Mouse (Mus musculus) liver, embryonic 15.5 days (tissue): Measurements from ENCODE around the gene Coro6. TPM values are rescaled to one million over a fixed set of nuclear protein-coding genes. Genes with fewer than 3 reads are reported as not detected.

Source experiments
- ATAC-seq: fragments of 200-750 bp; cut with Nextera tagmentation; 2 replicates; pipeline ENCODE4 v1.8.0; 2017; ENCODE audit warnings: moderate number of reproducible peaks, mild to moderate bottlenecking, moderate library complexity; ENCODE audit not compliant: insufficient read depth
- H3K27ac ChIP-seq: fragments of 300-500 bp; sonication (generic); replicated peaks from 2 replicates; pipeline ENCODE4 v1.5.1; 2015; ENCODE audit warnings: mild to moderate bottlenecking, inconsistent platforms
- H3K27me3 ChIP-seq: fragments of 300-500 bp; sonication (generic); 2 replicates; pipeline ENCODE4 v1.6.1; 2015; ENCODE audit warnings: mild to moderate bottlenecking, inconsistent platforms
- H3K36me3 ChIP-seq: fragments of 300-500 bp; sonication (generic); replicated peaks from 2 replicates; pipeline ENCODE4 v1.6.1; 2015; ENCODE audit warnings: moderate library complexity, mild to moderate bottlenecking, inconsistent platforms
- H3K4me1 ChIP-seq: fragments of 300-500 bp; sonication (generic); replicated peaks from 2 replicates; pipeline ENCODE4 v1.6.1; 2015; ENCODE audit warnings: inconsistent platforms
- H3K4me2 ChIP-seq: fragments of 300-500 bp; sonication (generic); 2 replicates; pipeline ENCODE4 v1.6.1; 2015; ENCODE audit warnings: moderate library complexity, mild to moderate bottlenecking, inconsistent platforms
- H3K4me3 ChIP-seq: fragments of 300-500 bp; sonication (generic); replicated peaks from 2 replicates; pipeline ENCODE4 v1.5.1; 2015; ENCODE audit warnings: mild to moderate bottlenecking, inconsistent platforms
- H3K9ac ChIP-seq: fragments of 300-500 bp; sonication (generic); 2 replicates; pipeline ENCODE4 v1.6.1; 2015; ENCODE audit warnings: moderate library complexity, mild to moderate bottlenecking, inconsistent platforms
- H3K9me3 ChIP-seq: fragments of 300-500 bp; sonication (generic); replicated peaks from 2 replicates; pipeline ENCODE4 v1.6.1; 2016; ENCODE audit warnings: inconsistent platforms
- whole genome bisulfite sequencing: fragments of 180-500 bp; shearing (Covaris S2); methylation state at CpG from one replicate; pipeline ENCODE4 v1.1.7; 2015; ENCODE audit warnings: mixed read lengths; ENCODE audit not compliant: insufficient replicate concordance; 5-methylcytosine and 5-hydroxymethylcytosine counted together
- polyA plus RNA-seq: library from polyadenylated mRNA; unstranded; fragments of >200 nt; fragmentation: Nextera tagmentation; extraction: Ambion mirVana; gene quantifications from 2 replicates; pipeline ENCODE4 v1.2.1, GENCODE M21; 2015

Coro6 gene
- polyA plus RNA-seq, 1 experiment from 2014 or later, result 0.35 TPM

DNA sequence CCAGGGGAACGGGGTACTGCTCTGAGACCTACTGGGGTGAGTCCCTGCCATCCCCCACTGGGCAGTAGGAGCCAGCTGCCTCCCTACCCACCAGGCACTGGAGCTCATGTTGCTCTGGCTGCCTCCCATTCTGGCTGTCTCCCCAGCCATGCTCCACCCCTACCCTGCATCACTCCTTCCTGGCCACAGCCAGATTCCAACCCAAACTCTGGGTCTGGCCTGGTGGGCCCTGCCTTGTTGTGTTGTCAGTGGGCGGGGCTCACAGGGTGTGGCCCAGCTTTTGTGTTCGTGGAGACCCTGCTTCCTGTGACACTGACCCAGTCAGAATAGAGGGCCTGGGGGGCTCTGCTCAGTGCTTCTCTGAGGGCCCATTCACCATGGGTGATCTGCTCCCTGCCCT lies 41.3 kb downstream of the Coro6 start:
- WGBS, result 43% methylated on average over 3 of the region's 3 CpGs
- Histone ChIP-seq H3K36me3 (peaks cover 63% of the 10 kb centered on the region), H3K4me1 (peaks cover 9% of the 10 kb centered on the region), H3K27me3 (no peaks in the 10 kb centered on the region), H3K9ac (no peak overlapping the region), H3K27ac (no peak overlapping the region), H3K9me3 (no peaks in the 10 kb centered on the region), H3K4me3 (no peak overlapping the region), H3K4me2 (no peak overlapping the region)
- no peak for ATAC-seq

DNA sequence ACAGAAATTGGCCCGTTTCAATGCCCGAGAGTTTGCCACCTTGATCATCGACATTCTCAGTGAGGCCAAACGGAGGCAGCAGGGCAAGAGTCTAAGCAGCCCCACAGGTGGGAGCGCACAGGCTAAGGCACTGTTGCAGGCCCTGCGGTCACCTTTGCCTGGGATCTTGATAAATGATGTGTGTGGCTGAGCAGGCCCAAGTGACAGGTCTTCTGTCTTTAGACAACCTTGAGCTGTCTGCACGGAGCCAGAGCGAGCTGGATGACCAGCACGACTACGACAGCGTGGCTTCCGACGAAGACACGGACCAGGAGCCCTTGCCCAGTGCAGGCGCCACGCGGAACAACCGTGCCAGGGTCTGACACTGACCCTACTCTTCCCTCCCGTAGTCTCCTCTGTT lies 42.2 kb downstream of the Coro6 start:
- peaks cover 61% of the 10 kb centered on the region for H3K36me3 ChIP-seq
- H3K9me3 ChIP-seq, result no peaks in the 10 kb centered on the region
- peaks cover 11% of the 10 kb centered on the region for H3K4me1 ChIP-seq
- no peak for ATAC-seq
- no peak overlapping the region for H3K27ac ChIP-seq
- H3K27me3 ChIP-seq, result 0 out of 2 replicates have a peak, but pooled peaks cover 4% of the 10 kb centered on the region
- whole genome bisulfite sequencing, result 83% methylated on average over 19 of the region's 19 CpGs
- no peak overlapping the region for H3K9ac ChIP-seq
- H3K4me3 ChIP-seq, result no peak overlapping the region
- H3K4me2 ChIP-seq, result no peak overlapping the region

DNA sequence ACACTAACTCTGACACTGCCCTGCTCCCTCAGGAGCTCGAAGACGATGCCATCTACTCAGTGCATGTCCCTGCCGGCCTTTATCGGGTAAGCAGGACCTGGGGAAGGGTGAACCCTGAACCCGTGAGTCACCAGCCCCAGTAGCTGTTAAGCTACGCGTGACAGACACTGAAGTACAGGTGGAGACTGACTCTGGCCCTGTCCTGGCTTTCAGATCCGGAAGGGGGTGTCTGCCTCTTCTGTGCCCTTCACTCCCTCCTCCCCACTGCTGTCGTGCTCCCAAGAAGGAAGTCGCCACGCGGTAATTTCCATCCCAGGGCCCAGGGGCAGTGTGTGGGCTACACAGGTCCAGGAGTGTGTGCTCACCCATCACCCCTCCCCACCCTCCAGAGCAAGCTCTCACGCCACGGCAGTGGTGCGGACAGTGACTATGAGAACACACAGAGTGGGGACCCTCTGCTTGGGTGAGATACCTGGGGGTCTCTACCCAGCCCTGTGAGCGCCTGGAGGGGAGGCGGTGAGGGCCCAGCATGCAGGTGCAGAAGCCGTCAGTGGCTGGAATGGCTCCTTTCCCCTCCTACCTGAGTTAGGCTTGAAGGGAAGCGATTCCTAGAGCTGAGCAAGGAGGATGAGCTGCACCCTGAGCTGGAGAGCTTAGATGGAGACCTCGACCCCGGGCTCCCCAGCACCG lies 43.2 kb downstream of the Coro6 start:
- no peak for ATAC-seq
- Histone ChIP-seq H3K9me3 (no peaks in the 10 kb centered on the region), H3K4me2 (no peak overlapping the region), H3K9ac (no peak overlapping the region), H3K27ac (no peak overlapping the region), H3K4me3 (no peak overlapping the region), H3K36me3 (peaks cover 51% of the 10 kb centered on the region), H3K27me3 (peaks cover 4% of the 10 kb centered on the region; the same call in 1 of the 2 replicates), H3K4me1 (peaks cover 11% of the 10 kb centered on the region)
- 81% methylated on average over 22 of the region's 22 CpGs for WGBS

DNA sequence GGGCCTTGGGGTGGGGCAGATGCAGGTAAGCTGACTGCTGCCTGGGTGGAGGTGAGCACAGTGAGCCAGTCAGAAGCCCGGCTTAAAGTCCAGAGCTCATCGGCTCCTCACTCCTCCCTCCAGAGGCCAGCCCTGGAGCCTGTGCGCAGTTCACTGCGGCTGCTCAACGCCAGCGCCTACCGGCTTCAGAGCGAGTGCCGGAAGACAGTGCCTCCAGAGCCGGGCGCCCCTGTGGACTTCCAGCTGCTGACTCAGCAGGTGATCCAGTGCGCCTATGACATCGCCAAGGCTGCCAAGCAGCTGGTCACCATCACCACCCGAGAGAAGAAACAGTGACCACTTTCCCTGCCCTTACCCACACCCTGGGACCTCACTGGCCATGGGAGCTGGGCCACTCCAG lies 44.1 kb downstream of the Coro6 start:
- H3K27ac ChIP-seq, result no peak overlapping the region
- no peaks in the 10 kb centered on the region for H3K9me3 ChIP-seq
- H3K4me3 ChIP-seq, result no peak overlapping the region
- peaks cover 4% of the 10 kb centered on the region; the same call in 1 of the 2 replicates for H3K27me3 ChIP-seq
- no peak overlapping the region for H3K9ac ChIP-seq
- H3K4me1 ChIP-seq, result peaks cover 11% of the 10 kb centered on the region
- H3K36me3 ChIP-seq, result peaks cover 44% of the 10 kb centered on the region
- ATAC-seq, result no peak
- 86% methylated on average over 14 of the region's 14 CpGs for WGBS
- no peak overlapping the region for H3K4me2 ChIP-seq

DNA sequence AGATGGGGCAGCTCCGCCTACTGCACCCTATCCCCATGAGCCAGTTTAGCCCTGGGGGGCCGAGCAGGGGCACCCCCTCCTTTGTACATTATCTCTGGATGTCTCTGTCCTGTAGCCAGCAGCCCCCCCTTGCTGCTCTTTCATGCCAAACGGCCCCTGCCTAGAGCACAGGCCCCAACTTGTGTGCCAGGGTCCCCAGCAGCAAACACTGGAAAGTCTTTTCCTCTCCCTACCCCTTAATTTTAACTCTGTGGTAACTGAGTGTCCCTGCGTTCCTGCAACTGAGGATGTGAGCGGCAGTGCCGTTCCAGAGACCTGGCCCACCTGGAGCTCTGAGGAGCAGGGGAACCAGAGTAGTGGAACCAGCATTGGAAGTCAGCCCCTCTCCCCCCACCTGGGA lies 44.7 kb downstream of the Coro6 start:
- Histone ChIP-seq H3K27me3 (peaks cover 4% of the 10 kb centered on the region; the same call in 1 of the 2 replicates), H3K9ac (no peak overlapping the region), H3K4me1 (peaks cover 11% of the 10 kb centered on the region), H3K4me3 (no peak overlapping the region), H3K36me3 (peaks cover 44% of the 10 kb centered on the region), H3K27ac (no peak overlapping the region), H3K9me3 (no peaks in the 10 kb centered on the region), H3K4me2 (no peak overlapping the region)
- WGBS, result 76% methylated on average over 6 of the region's 6 CpGs
- no peak for ATAC-seq

DNA sequence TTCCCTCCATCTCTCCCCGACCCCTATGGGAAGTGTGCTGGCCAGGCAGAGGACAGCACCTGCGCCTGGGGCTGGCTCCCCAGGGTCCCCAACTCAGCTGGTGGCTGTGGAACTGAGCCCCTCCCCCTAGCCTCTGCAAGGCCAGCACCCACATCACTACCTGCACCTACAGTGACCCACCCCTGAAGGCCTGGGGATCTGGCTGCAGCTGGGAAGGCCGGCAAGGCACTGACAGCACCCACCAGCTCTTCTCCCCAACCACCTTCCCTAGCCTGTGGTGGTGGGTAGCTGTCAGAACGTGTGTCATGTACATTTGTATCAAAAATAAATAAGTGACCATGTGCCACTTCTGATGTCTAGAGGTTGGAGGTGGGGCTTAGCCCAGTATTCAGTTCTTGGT lies 45.2 kb downstream of the Coro6 start:
- WGBS, result 63% methylated on average over 4 of the region's 4 CpGs
- no peak overlapping the region for H3K27ac ChIP-seq
- H3K9ac ChIP-seq, result no peak overlapping the region

DNA sequence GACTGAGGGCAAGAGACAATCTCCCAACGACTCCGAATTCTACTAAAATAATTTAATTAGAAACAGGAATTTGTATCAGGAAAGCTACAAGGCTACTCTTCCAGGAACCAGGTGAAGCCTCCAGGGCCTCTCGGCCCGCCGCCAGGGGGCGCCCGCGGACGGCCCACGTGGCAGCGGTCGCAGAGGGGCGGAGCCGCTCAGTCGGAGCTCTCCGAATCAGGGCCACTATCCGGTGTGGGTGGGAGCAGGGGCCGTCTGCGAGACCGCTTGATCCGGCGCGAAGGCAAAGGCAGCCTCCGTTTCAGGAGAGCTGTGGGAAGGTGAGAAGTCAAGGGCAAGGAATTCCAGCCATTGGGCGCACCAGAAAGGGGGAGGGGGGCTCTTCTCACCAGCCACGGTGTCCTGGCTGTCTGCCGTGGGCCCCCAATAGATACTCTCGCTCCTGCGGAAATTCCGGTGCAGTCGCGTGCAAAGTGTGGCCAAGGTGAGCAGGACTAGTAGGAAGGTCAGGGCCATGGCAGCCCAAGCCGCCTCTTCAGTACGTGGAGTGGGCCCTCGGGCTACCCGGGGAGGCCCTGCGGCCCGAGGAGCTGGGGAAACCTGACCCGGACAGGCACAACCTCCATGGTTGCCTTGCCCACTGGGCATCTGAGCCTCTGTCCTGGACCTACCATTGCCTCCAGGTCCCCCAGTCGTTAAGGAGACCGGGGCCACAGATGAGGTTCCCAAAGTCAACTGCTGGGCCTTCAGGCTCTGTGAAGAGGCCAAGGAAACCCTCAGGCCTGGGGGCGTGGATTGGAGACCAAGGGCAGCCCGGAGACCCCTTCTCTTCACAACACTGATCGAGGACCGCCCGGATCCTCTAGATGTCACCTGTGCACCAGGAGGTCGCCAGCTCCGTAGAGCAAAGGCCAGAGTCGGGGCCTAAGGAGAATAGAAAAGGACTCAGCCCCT lies 46.1 kb downstream of the Coro6 start:
- Histone ChIP-seq H3K27ac (no peak overlapping the region), H3K9me3 (no peaks in the 10 kb centered on the region), H3K4me3 (peak overlapping the region; percentile 40), H3K27me3 (peaks cover 4% of the 10 kb centered on the region; the same call in 1 of the 2 replicates), H3K4me2 (peak overlapping the region; percentile 74), H3K9ac (0 out of 2 replicates have a peak overlapping the region, but pooled peaks have one; percentile 30), H3K4me1 (peaks cover 22% of the 10 kb centered on the region), H3K36me3 (peaks cover 36% of the 10 kb centered on the region)
- ATAC-seq, result peak; percentile 47; the same call in 1 of the 2 replicates
- whole genome bisulfite sequencing, result 22% methylated on average over 49 of the region's 49 CpGs

More for the DNA sequence above, 45.2 kb downstream of the Coro6 start:
- H3K27me3 ChIP-seq, result peaks cover 4% of the 10 kb centered on the region; the same call in 1 of the 2 replicates
- peaks cover 44% of the 10 kb centered on the region for H3K36me3 ChIP-seq
- no peak overlapping the region for H3K4me3 ChIP-seq
- peaks cover 14% of the 10 kb centered on the region for H3K4me1 ChIP-seq
- H3K9me3 ChIP-seq, result no peaks in the 10 kb centered on the region
- ATAC-seq, result no peak
- H3K4me2 ChIP-seq, result no peak overlapping the region

DNA sequence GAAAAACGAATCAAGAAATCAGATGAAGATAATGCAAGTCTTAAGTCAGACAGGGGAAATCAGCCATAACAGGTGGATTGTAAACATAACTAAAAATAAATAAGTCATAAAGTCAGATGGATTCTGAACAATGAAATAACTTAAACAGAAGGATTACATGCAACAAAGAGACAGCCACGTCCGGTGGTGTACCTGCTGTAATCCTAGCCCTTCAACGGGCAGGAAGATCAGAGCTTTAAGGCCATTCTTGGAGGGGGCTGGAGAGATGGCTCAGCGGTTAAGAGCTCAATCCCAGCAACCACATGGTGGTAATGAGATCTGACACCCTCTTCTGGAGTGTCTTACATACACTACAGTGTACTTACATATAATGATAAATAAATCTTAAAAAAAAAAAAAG lies 49.1 kb downstream of the Coro6 start:
- Histone ChIP-seq H3K9ac (no peak overlapping the region), H3K27ac (no peak overlapping the region), H3K4me1 (peaks cover 52% of the 10 kb centered on the region), H3K4me2 (no peak overlapping the region), H3K9me3 (no peaks in the 10 kb centered on the region), H3K36me3 (peaks cover 8% of the 10 kb centered on the region), H3K27me3 (peaks cover 28% of the 10 kb centered on the region), H3K4me3 (no peak overlapping the region)
- 61% methylated on average over 5 of the region's 5 CpGs for WGBS
- ATAC-seq, result no peak

DNA sequence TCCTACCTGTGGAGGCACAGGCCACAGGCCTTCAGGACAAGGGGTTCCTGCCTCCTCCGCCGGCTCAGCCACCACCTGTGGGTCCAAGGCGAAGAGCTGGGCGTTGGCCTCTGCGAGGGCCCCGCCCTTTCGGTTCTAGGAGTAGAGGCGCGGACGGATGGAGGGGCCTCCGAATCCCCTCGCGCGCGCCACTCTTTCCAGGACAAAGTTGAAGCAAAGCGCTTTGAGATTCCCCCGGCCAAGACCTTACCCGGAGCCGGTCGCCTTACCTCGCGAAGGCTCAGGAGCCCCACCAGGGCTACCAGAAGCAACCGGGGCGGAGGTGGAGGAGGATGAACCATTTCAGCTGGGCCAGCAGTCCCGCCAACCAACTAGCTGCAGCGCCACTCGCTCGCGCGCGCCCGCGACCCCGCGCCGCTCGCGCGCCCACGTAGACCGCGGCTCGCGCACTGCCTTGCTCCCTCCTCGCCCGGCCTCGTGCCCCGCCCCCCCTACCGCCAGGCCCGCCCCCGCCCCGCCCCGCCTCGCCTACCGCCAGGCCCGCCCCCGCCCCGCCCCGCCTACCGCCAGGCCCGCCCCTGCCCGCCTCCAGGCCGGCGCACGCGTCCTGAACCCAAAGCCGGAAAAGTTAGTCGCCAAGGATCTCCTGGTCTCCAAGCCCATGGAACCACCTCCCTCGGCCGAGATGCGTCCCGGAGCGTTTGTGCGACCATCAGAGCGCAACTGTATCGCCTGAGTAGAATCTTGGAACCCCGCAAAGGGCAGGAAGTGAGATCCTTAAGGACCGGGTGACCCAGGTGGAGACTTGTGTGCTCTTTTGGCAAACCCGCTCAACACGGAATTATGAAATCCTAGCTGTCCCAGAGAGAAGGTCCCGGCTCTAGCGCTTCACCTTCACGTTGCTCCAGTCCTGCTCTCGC lies 50.9 kb downstream of the Coro6 start:
- no peaks in the 10 kb centered on the region for H3K9me3 ChIP-seq
- peaks cover 63% of the 10 kb centered on the region for H3K4me1 ChIP-seq
- no peaks in the 10 kb centered on the region for H3K36me3 ChIP-seq
- H3K4me2 ChIP-seq, result peak overlapping the region; percentile 98
- H3K27ac ChIP-seq, result peak overlapping the region; percentile 77
- peak overlapping the region; percentile 61 for H3K9ac ChIP-seq
- WGBS, result under 1% methylated on average over 83 of the region's 84 CpGs
- peak; percentile 78 for ATAC-seq
- H3K27me3 ChIP-seq, result peaks cover 46% of the 10 kb centered on the region
- H3K4me3 ChIP-seq, result peak overlapping the region; percentile 75

DNA sequence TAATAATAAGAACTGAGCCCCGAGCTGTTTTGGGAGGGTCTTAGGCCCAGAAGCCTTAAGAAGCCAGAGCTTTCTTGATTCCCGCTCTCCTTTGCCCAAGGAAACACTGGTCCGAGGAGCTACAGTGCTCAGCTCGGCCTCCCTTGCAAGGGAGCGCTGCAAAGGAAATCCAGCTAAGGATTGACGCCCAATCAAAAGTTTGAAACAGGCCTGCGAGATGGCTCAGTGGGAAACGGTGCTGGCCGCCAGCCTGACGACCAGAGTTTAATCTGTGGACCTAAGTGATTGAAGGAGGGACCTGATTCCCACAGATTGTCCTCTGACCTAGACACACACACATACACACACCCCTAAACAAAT lies 51.6 kb downstream of the Coro6 start:
- Histone ChIP-seq H3K9me3 (no peaks in the 10 kb centered on the region), H3K4me3 (peak overlapping the region; percentile 75), H3K4me2 (peak overlapping the region; percentile 98), H3K4me1 (peaks cover 63% of the 10 kb centered on the region), H3K27me3 (peaks cover 50% of the 10 kb centered on the region), H3K9ac (peak overlapping the region; percentile 51), H3K27ac (peak overlapping the region; percentile 43; the same call in 1 of the 2 replicates), H3K36me3 (no peaks in the 10 kb centered on the region)
- no peak for ATAC-seq
- WGBS, result 6% methylated on average over 10 of the region's 10 CpGs
